Mouse (Mus musculus) bone marrow macrophage, adult 2 months (primary cell): ENCODE data around the gene Fgr.

Experiments
- CTCF ChIP-seq: IDR thresholded peaks from 2 replicates; pipeline ENCODE4 v1.5.1; 2012; ENCODE audit warnings: low read depth, mild to moderate bottlenecking, low read length, moderate library complexity
- POLR2A ChIP-seq: IDR thresholded peaks from 2 replicates; pipeline ENCODE4 v1.6.1; 2012; ENCODE audit warnings: mild to moderate bottlenecking, low read depth, low read length, borderline replicate concordance

DNA sequence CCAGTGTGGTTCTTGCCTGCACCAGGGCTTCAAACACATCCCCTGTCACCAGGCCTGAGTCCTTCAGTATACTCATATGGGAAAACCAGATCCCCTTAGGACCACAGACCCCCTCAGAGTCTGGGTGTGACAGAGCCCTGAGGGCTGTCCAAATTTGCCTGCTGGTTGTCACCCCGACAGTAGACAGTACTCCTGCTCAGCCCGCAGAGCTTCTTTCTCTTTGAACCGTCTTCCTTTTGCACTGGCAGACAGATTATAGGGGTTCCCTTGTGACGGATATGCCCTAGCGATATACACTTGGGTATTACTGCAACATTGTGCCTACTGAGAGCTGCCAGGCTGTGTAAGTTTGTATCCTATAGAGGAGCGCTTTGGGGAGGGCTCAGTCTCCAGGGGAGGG lies 7.7 kb downstream of the Fgr start:
- no peak for TF ChIP-seq POLR2A
- TF ChIP-seq CTCF: no peak
